Mouse (Mus musculus) stomach, postnatal 0 days (tissue): Measurements from ENCODE around the gene Vav3. TPM values are rescaled to one million over a fixed set of nuclear protein-coding genes. Genes with fewer than 3 reads are reported as not detected.

ENCODE experiments used
- ATAC-seq: fragments of 200-750 bp; cut with Nextera tagmentation; 2 replicates; pipeline ENCODE4 v1.8.0; 2017; ENCODE audit not compliant: low FRiP score, low TSS enrichment
- DNase-seq: peaks from one replicate; pipeline ENCODE4 v3.0.0-alpha.2; 2016; ENCODE audit warnings: low spot score
- H3K27ac ChIP-seq: fragments of 300-500 bp; sonication (generic); replicated peaks from 2 replicates; pipeline ENCODE4 v1.5.1; 2014; ENCODE audit warnings: mild to moderate bottlenecking, control low read depth
- H3K27me3 ChIP-seq: fragments of 300-500 bp; sonication (generic); 2 replicates; pipeline ENCODE4 v1.6.1; 2014; ENCODE audit warnings: low read length; ENCODE audit not compliant: control insufficient read depth, insufficient read depth
- H3K36me3 ChIP-seq: fragments of 300-500 bp; sonication (generic); 2 replicates; pipeline ENCODE4 v1.6.1; 2014; ENCODE audit warnings: low read length, mixed read lengths; ENCODE audit not compliant: control insufficient read depth, insufficient read depth
- H3K4me1 ChIP-seq: fragments of 300-500 bp; sonication (generic); replicated peaks from 2 replicates; pipeline ENCODE4 v1.6.1; 2014; ENCODE audit warnings: antibody characterized with exemption; ENCODE audit not compliant: control insufficient read depth, insufficient read depth
- H3K4me2 ChIP-seq: fragments of 300-500 bp; sonication (generic); replicated peaks from 2 replicates; pipeline ENCODE4 v1.6.1; 2014; ENCODE audit warnings: low read depth, mild to moderate bottlenecking, control low read depth, moderate library complexity
- H3K4me3 ChIP-seq: fragments of 300-500 bp; sonication (generic); 2 replicates; pipeline ENCODE4 v1.5.1; 2014; ENCODE audit warnings: low read depth, low read length, control low read depth
- H3K9ac ChIP-seq: fragments of 300-500 bp; sonication (generic); 2 replicates; pipeline ENCODE4 v1.6.1; 2014; ENCODE audit warnings: mild to moderate bottlenecking, low read length, control low read depth, mixed read lengths
- H3K9me3 ChIP-seq: fragments of 300-500 bp; sonication (generic); 2 replicates; pipeline ENCODE4 v1.6.1; 2016; ENCODE audit warnings: low read length; ENCODE audit not compliant: control insufficient read depth
- CTCF ChIP-seq: IDR thresholded peaks from 2 replicates; pipeline ENCODE4 v1.5.1; 2016; ENCODE audit warnings: antibody characterized with exemption, low read depth, mild to moderate bottlenecking, moderate library complexity
- EP300 ChIP-seq: optimal IDR thresholded peaks from 2 replicates; pipeline ENCODE3; 2016; ENCODE audit warnings: antibody characterized with exemption
- WGBS: fragments of 180-500 bp; shearing (Covaris S2); extraction: QIAGEN DNeasy Blood & Tissue Kit; methylation state at CpG from one replicate; pipeline ENCODE4 v1.1.7; 2014; 5-methylcytosine and 5-hydroxymethylcytosine counted together
- polyA plus RNA-seq: library from polyadenylated mRNA; unstranded; fragments of >200 nt; fragmentation: Nextera tagmentation; extraction: Ambion mirVana; gene quantifications from 2 replicates; pipeline ENCODE4 v1.2.1, GENCODE M21; 2015

Gene Vav3
- polyA plus RNA-seq, 1 experiment from 2014 or later = 20.2 TPM

- 68% methylated on average over 3 of the region's 3 CpGs for WGBS
- H3K36me3 ChIP-seq = no peaks in the 10 kb centered on the region
- H3K9me3 ChIP-seq = no peaks in the 10 kb centered on the region
- H3K4me2 ChIP-seq = no peak overlapping the region
- ATAC-seq = no peak
- H3K9ac ChIP-seq = no peak overlapping the region
- H3K4me3 ChIP-seq = no peak overlapping the region
- no peak overlapping the region for H3K27ac ChIP-seq
- no peaks in the 10 kb centered on the region for H3K4me1 ChIP-seq
- TF ChIP-seq CTCF = no peak
- no peak for TF ChIP-seq EP300
- no peaks in the 10 kb centered on the region for H3K27me3 ChIP-seq
- DNase-seq = no peak
These were observed 146.3 kb downstream of the Vav3 start for GRCm38 (mm10) chr3:109486786-109487185.

GRCm38 (mm10) chr3:109487823-109488222, 147.4 kb downstream of the Vav3 start:
- H3K9me3 ChIP-seq = no peaks in the 10 kb centered on the region
- no peak overlapping the region for H3K4me3 ChIP-seq
- TF ChIP-seq CTCF (no peak), EP300 (no peak)
- H3K4me2 ChIP-seq = no peak overlapping the region
- no peaks in the 10 kb centered on the region for H3K36me3 ChIP-seq
- no peaks in the 10 kb centered on the region for H3K27me3 ChIP-seq
- 94% methylated on average over 4 of the region's 4 CpGs for WGBS
- ATAC-seq = no peak
- no peak for DNase-seq
- no peak overlapping the region for H3K9ac ChIP-seq
- no peaks in the 10 kb centered on the region for H3K4me1 ChIP-seq
- no peak overlapping the region for H3K27ac ChIP-seq

GRCm38 (mm10) chr3:109488750-109489171, 148.3 kb downstream of the Vav3 start:
- 65% methylated on average over 4 of the region's 4 CpGs for WGBS
- H3K4me2 ChIP-seq = no peak overlapping the region
- no peak overlapping the region for H3K4me3 ChIP-seq
- no peaks in the 10 kb centered on the region for H3K36me3 ChIP-seq
- no peaks in the 10 kb centered on the region for H3K9me3 ChIP-seq
- H3K27me3 ChIP-seq = no peaks in the 10 kb centered on the region
- H3K27ac ChIP-seq = no peak overlapping the region
- DNase-seq (no peak), ATAC-seq (no peak)
- TF ChIP-seq CTCF (no peak), EP300 (no peak)
- H3K9ac ChIP-seq = no peak overlapping the region
- H3K4me1 ChIP-seq = no peaks in the 10 kb centered on the region

GRCm38 (mm10) chr3:109490561-109491296, 150.3 kb downstream of the Vav3 start:
- no peak overlapping the region for H3K4me2 ChIP-seq
- WGBS = 73% methylated on average over 11 of the region's 11 CpGs
- no peaks in the 10 kb centered on the region for H3K9me3 ChIP-seq
- ATAC-seq (no peak), DNase-seq (no peak)
- H3K36me3 ChIP-seq = no peaks in the 10 kb centered on the region
- H3K4me3 ChIP-seq = no peak overlapping the region
- H3K9ac ChIP-seq = no peak overlapping the region
- no peaks in the 10 kb centered on the region for H3K4me1 ChIP-seq
- no peaks in the 10 kb centered on the region for H3K27me3 ChIP-seq
- TF ChIP-seq EP300 (no peak), CTCF (no peak)
- no peak overlapping the region for H3K27ac ChIP-seq

GRCm38 (mm10) chr3:109491568-109491967, 151.1 kb downstream of the Vav3 start:
- no peak overlapping the region for H3K9ac ChIP-seq
- no peak overlapping the region for H3K4me2 ChIP-seq
- 3% methylated on average over 2 of the region's 2 CpGs for WGBS
- no peaks in the 10 kb centered on the region for H3K36me3 ChIP-seq
- TF ChIP-seq CTCF (peak; percentile 91), EP300 (no peak)
- no peak overlapping the region for H3K4me3 ChIP-seq
- no peaks in the 10 kb centered on the region for H3K4me1 ChIP-seq
- DNase-seq (peak; percentile 38), ATAC-seq (no peak)
- H3K27me3 ChIP-seq = no peaks in the 10 kb centered on the region
- no peaks in the 10 kb centered on the region for H3K9me3 ChIP-seq
- no peak overlapping the region for H3K27ac ChIP-seq

DNA sequence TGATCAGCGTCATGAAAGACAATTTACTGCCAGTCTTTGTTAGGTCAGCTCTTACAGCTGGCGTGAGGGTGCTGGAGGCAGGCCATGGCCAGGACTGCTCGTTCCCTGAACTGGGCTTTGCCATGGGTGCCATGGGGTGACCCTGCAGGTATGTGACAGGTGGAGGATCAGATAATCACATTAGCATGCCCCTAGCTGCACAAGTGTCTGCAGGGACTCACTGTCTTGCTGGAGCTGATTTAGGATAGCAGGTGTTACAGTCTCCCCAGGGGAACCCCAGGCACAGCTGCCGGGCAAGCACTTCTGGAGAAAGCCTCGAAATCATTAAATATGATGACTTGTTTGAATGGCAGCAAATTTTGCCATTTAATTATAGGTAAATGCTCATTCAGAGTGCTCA, 156.0 kb downstream of the Vav3 start:
- no peak overlapping the region for H3K4me2 ChIP-seq
- ATAC-seq (no peak), DNase-seq (no peak)
- H3K27ac ChIP-seq = no peak overlapping the region
- TF ChIP-seq EP300 (no peak), CTCF (no peak)
- WGBS = 73% methylated on average over 5 of the region's 5 CpGs
- no peaks in the 10 kb centered on the region for H3K36me3 ChIP-seq
- no peak overlapping the region for H3K9ac ChIP-seq
- no peaks in the 10 kb centered on the region for H3K27me3 ChIP-seq
- no peaks in the 10 kb centered on the region for H3K9me3 ChIP-seq
- H3K4me3 ChIP-seq = no peak overlapping the region
- H3K4me1 ChIP-seq = no peaks in the 10 kb centered on the region
